Mouse (Mus musculus) right cerebral cortex, postnatal 14 days (tissue): ENCODE measurements around the gene Ccser1.
"Not testable (repeated sequence)": the region's sequence is repeated elsewhere in the genome, so short reads cannot be mapped to it uniquely, and the experiment has no call there.

Source experiments
- DNase-seq: peaks from one replicate; pipeline ENCODE4 v3.0.0; 2022

The Ccser1 gene

GRCm38 (mm10) chr6:61730088-61730880 is 550.2 kb downstream of the Ccser1 start:
- no peak for DNase-seq

DNA sequence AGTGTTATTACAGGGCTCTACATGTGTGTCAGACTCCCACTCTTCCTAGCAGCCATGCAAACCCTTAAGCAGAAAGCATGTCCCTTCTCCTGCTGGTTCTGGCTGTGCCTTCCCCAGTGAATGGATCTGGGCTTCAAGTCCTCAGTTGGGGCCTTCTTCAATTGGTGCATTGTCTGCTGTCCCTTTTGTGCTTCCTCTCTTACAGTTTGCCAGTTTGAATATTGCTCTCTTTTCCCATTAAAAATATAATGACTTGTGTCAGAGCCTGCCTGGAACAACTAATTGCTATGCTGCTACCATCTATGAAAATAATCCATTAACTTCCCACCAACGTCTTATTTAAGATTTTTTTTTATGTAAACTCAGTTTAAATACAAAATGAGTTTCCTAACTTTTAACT is 566.2 kb downstream of the Ccser1 start:
- DNase-seq: no peak

DNA sequence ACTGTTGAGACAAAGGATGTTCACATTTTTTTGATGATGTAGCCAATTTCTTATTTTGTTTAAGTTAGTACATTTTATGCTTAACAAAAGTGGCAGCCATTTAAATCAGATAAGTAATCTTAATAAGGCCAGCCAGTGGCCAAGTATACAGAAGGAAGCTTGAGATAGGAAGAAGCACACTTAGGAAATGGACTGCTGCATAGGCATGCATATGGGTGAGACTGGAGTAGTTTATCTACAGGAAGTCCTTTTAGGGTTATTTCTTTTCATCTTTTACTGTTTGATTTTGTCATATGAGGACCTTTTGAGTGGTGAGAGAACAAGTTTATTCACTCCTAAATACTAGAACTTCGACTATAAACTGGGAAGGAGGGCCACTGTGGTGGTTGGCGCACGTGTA is 582.0 kb downstream of the Ccser1 start:
- no peak for DNase-seq

GRCm38 (mm10) chr6:61763379-61763778 is 583.3 kb downstream of the Ccser1 start:
- DNase-seq: no peak

DNA sequence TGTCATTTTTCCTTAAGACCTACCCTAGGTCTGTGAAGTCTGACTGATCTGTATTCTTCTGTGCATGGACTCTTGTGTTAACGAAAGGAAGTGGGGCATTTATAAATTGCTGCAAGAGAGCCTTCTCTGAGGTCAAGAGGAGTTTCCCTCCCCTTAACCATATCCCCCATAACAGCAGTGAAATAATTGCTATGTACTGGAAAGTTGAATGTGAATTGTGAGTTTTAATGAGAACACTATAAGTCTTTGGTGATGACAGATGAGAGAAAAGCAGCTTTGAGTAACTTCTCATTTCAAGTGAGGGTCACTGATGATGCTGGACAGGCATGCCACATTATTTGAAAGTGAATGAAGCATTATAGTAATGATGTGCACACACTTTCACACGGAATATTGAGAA is 585.7 kb downstream of the Ccser1 start:
- no peak for DNase-seq

DNA sequence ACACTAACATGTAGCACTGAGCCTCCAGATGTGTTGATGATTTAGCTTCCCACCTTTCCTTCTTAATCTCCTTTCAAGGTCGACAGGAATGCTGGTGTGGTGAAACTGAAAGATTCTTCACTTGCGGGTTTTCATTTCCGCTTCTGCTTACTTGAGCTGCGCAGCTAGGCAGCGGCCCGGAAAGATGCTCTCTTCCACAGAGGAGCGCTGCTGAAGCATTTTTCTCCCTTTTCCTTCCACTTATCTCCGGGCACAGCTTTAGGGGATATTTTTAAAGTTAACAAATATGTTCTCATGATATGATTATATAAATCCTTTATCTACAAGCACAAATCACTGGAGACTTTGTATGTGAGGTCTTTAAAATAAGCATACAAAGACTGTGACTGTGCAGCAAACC is 587.0 kb downstream of the Ccser1 start:
- peak; percentile 8 for DNase-seq

GRCm38 (mm10) chr6:61786706-61787105 is 606.6 kb downstream of the Ccser1 start:
- DNase-seq: no peak

DNA sequence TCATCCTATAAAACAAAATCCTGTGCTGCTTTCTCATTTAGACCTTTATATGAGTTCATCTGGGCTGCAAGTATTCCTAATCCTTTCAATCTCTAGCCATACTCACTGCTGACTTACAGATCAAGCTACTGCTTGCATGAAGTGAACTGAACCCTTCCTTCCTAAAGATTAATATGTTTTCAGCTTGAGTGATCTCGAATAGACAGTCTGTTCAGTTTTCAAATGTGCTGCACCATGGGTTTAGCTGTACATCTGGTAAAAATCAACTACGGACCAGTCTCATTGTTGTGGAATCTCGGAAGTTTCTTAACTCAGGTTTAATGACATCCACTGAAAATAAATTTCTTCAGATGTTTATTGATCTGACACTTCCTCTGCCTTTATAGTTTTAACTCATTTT is 620.8 kb downstream of the Ccser1 start:
- no peak for DNase-seq

DNA sequence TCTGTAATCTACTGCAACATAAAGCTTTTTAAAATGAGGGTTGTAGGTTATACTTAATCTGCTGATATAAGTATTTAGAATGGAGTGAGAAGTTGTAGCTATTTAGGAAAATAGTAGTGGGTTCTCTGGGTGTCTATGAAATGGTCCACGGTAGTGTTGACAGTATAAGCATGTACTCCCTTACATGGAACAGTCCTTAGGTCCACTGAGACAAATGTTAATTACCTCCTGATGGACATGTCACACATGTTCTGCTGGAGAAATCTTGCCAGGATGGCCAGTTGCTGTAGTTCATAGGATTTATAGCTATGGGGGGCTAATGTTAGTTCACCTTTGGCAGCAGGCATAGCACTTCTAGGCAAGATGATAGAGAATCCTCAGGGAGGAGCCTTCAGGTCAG is 625.4 kb downstream of the Ccser1 start:
- DNase-seq: no peak

DNA sequence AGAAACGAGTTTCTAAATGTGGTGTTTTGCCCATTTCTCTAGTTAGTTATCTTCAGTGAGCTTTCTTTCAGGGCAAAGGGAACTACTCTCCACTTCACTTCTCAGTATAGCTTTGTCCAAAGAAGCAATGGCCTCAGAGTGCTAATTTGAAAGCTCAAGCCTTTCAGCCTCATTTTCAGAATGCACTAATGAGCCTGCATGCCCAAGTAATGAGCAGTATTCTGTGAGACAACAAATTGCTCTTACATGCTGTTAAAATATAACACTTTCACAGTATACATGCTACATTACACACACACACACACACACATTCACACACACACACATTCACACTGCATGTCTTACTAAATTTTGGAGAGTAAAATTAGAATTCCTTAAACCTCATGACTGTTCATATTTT is 637.6 kb downstream of the Ccser1 start:
- no peak for DNase-seq

DNA sequence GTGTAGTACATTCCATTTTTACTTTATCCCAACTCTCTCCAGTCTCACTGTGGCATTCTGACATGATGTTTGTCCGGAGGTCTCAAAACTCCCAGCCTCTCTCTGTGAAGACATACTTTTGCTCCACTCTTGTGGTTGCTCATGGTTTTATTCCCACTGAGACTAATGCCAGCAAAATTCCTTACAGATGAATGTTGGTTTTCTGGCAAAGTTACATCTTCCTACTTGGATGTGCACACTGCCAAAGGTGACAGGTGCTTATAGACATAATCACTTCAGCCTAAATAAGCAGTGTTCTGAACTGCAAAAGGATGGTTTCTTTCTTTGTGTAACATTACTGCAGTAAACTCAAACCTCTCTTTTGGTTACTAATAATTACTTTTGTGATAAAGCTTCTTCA is 696.2 kb downstream of the Ccser1 start:
- DNase-seq: no peak

DNA sequence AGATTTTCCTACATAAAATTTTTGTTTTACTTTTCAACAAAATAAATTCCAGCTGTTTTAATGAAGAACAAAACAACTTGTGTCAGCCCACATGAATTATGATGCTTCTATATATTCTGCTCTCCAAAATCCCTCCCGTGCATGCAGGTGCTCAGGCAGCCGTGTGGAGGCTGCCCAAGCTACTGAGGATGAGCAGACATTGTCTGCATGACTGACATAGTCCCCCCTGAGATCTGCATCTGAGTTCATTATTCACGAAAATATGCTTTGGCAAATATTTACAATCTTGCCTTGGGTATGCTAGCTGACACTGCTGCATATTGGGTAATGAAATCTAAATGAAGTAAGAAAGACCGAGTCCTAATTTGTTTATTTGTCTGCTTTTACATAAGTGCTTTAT is 718.1 kb downstream of the Ccser1 start:
- no peak for DNase-seq

GRCm38 (mm10) chr6:61902715-61903114 is 722.6 kb downstream of the Ccser1 start:
- peak; percentile 7 for DNase-seq

DNA sequence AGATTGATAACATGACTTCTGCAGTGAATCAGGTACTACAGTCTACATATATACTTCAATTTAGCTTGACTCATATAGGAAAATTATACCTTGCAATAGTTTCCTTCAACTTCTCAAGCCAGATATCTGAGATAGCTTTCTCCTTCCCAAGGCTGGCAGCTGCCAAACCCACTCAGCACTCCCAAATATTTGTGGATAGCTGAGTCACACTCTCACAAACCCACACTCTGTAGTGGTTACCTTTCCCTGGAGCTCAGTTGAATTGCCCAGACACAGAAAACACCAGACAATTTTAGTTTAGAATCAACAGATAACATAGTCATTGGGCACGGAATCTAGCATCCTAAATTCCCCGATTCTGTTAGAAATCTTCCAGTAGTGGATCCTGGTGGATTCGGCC is 732.8 kb downstream of the Ccser1 start:
- DNase-seq: no peak

- DNase-seq: no peak
Measured at GRCm38 (mm10) chr6:61931622-61932021, 751.5 kb downstream of the Ccser1 start.

DNA sequence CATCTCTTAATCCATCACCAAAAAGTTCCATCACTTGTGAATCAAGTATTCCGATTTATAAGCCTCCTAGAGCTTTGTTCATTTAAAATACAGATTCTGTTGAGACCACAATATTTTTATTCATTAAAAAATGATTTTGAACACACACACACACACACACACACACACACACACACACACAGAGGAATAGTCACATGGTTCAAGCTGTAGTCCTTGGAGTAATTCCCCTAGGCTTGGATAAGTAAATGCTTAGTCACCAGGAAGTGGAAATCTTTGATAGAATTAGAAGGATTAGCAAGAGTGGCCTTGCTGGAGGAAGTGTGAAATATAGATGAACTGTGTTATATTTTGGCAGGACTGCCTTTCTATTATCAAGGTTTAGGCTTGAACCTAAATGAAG is 756.5 kb downstream of the Ccser1 start:
- DNase-seq: no peak

DNA sequence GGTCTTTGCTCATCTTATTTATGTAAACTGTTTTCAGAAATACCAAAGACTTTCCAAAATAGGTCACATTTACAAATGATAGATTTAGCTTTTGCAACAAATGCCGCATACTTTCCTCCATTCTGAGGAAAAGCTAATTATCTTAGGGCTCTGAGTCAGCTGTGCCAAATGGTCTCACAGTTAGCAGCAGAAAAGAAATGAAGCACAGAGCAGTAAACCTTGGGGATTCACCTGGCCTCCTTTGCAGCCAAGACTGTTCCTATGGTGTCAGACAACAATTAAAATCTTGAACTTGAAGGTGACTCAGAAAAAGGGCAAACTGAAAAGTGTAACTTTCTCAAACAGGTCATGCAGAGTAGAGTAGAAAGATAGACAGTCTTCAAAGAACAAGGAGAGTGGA is 759.1 kb downstream of the Ccser1 start:
- no peak for DNase-seq

GRCm38 (mm10) chr6:61953703-61954102 is 773.6 kb downstream of the Ccser1 start:
- no peak for DNase-seq

DNA sequence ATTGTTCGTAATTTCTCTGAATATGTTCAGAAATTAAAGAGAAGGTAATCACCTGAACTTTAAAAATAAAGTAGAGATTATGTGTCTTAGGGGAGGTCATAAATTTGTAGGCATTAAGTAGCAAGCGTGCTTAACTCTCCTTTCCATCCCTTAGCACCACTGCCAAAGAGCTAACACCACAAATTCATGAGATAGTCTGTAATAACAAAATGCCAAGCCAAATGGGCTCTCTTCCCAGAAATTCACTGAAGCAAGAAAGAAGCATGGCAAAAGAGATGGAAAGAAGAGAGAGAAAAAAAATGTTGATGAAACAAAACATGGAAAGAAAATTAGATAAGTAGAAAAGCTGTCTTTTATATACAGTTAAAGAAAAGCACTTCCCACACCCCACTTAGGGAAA is 796.8 kb downstream of the Ccser1 start:
- no peak for DNase-seq

GRCm38 (mm10) chr6:61978379-61978778 is 798.3 kb downstream of the Ccser1 start:
- DNase-seq: no peak

DNA sequence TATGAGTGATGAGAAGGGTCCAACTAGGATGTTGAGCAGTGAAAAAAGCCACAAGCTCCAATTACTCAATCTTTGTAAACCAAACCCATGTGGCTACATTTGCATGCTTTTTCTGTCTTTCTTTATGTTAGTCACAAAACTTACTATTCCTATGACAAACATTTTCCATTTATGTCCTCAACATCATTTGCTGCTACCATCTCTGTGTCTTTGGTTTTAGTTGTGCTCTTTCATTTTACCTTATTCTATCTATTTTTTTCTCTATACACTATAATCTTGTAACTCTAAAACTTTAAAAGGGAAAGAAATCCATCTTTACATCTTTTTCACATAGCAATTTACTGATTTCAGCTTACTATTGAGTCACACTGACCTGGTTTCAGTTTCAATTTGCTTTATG is 834.2 kb downstream of the Ccser1 start:
- no peak for DNase-seq

- DNase-seq: no peak
Measured at GRCm38 (mm10) chr6:62044454-62044853, 864.3 kb downstream of the Ccser1 start.

DNA sequence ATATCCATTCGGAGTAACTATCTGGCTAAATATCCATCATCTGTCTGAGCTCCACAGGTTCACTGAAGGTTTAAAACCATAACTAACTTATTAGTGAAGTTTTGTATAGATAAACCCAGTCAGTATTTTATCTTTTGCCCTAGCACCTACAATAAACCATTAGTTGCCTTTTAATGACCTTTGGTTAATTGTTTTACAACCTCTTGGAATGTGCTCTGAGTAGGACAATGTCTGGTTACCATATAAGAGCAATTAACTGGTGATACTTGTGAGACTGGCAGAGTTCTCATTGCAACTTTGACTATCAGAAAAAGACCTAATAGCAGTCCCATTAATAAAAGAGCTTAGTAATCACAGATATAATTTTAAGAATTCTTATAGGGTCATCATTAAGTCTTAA is 864.9 kb downstream of the Ccser1 start:
- not testable (repeated sequence) for DNase-seq

DNA sequence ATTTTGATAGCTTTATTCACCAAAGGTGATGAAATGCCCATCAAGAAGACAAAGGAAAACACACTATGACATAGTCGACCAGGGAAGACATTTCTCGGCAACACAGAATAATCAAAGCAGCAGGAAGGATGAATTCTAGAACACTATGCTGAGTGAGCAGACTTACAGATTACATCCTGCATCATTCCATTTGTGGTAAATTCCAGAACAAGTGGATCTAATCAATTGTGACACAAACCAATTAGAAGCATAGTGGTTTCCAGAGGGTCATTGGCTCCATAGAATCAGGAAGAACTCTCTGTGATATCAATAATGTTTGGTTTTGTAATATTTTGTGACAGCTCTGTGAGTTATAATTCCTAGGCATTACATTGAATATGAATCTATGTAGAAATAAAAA is 875.2 kb downstream of the Ccser1 start:
- no peak for DNase-seq

GRCm38 (mm10) chr6:62066363-62067023 is 886.4 kb downstream of the Ccser1 start:
- DNase-seq: no peak
